12 mouse cellular contexts compared by ENCODE assay signal in genomic region chr12:83686575-83687350, GRCm38 (mm10). TPM values are rescaled to one million over a fixed set of nuclear protein-coding genes. Genes with fewer than 3 reads are reported as not detected.
DNase-seq lines count a peak whose midpoint lies in the region; ATAC-seq and TF ChIP-seq lines count a peak whose summit lies in the region.
"Had no signal": no experiment of that assay in that cellular context is flagged by ENCODE, and none has a peak within 500 bp of the region (broad histone marks: within the 10 kb centered on the region; RNA-seq: fewer than 3 reads in every experiment).

No protein-coding gene starts in this region.

- H3K4me1 ChIP-seq in forebrain, embryonic 12.5 days: peaks cover 24% of the 10 kb centered on the region
- no peaks in the 10 kb centered on the region for H3K4me1 ChIP-seq in forebrain, embryonic 11.5 days (replicated peaks; ENCODE audit: control insufficient read depth, insufficient read depth, low read length)
- H3K4me1 ChIP-seq in midbrain, embryonic 13.5 days (replicated peaks): peaks cover 29% of the 10 kb centered on the region
- H3K4me1 ChIP-seq in midbrain, embryonic 11.5 days (ENCODE audit: control insufficient read depth, insufficient read depth, low read length): peaks cover 7% of the 10 kb centered on the region
- H3K4me1 ChIP-seq in intestine, embryonic 16.5 days (ENCODE audit: control insufficient read depth, insufficient read depth, low read length): peaks cover 23% of the 10 kb centered on the region
- H3K4me1 ChIP-seq in midbrain, postnatal 0 days (ENCODE audit: insufficient read depth, low read length): no peaks in the 10 kb centered on the region

- H3K36me3 ChIP-seq in forebrain, embryonic 12.5 days (replicated peaks): peaks cover 15% of the 10 kb centered on the region
- H3K36me3 ChIP-seq in forebrain, embryonic 11.5 days (ENCODE audit: control insufficient read depth, insufficient read depth, low read length): no peaks in the 10 kb centered on the region
- peaks cover 12% of the 10 kb centered on the region for H3K36me3 ChIP-seq in midbrain, embryonic 13.5 days
- H3K36me3 ChIP-seq in midbrain, embryonic 11.5 days (ENCODE audit: control insufficient read depth, insufficient read depth, low read length): peaks cover 4% of the 10 kb centered on the region; the same call in 1 of the 2 replicates
- peaks cover 1% of the 10 kb centered on the region; the same call in 1 of the 2 replicates for H3K36me3 ChIP-seq in intestine, embryonic 16.5 days (ENCODE audit: control insufficient read depth, insufficient read depth, low read length)
- H3K36me3 ChIP-seq in midbrain, postnatal 0 days (ENCODE audit: insufficient read depth, low read length): peaks cover 10% of the 10 kb centered on the region; the same call in 1 of the 2 replicates

- 0 out of 2 replicates have a peak, but pooled peaks have one; percentile 16 for TF ChIP-seq CTCF in midbrain, postnatal 0 days (IDR thresholded peaks at IDR 0.05)

- H3K27me3 ChIP-seq in forebrain, embryonic 12.5 days: no peaks in the 10 kb centered on the region
- H3K27me3 ChIP-seq in forebrain, embryonic 11.5 days (ENCODE audit: control insufficient read depth, insufficient read depth, low read length): no peaks in the 10 kb centered on the region
- H3K27me3 ChIP-seq in midbrain, embryonic 13.5 days: no peaks in the 10 kb centered on the region
- no peaks in the 10 kb centered on the region for H3K27me3 ChIP-seq in midbrain, embryonic 11.5 days (ENCODE audit: control insufficient read depth, insufficient read depth, low read length)
- H3K27me3 ChIP-seq in intestine, embryonic 16.5 days (replicated peaks; ENCODE audit: control insufficient read depth, insufficient read depth, low read length): no peaks in the 10 kb centered on the region
- H3K27me3 ChIP-seq in midbrain, postnatal 0 days (ENCODE audit: insufficient read depth, low read length): no peaks in the 10 kb centered on the region

- WGBS in forebrain, embryonic 12.5 days: 93% methylated on average over 9 of the region's 9 CpGs
- 89% methylated on average over 9 of the region's 9 CpGs for WGBS in forebrain, embryonic 11.5 days
- 93% methylated on average over 9 of the region's 9 CpGs for WGBS in midbrain, embryonic 13.5 days
- WGBS in midbrain, embryonic 11.5 days: 91% methylated on average over 9 of the region's 9 CpGs
- WGBS in intestine, embryonic 16.5 days: 85% methylated on average over 9 of the region's 9 CpGs
- 94% methylated on average over 9 of the region's 9 CpGs for WGBS in midbrain, postnatal 0 days

- 0 out of 2 replicates have a peak overlapping the region, but pooled peaks have one; percentile 95 for H3K27ac ChIP-seq in forebrain, embryonic 12.5 days
- H3K27ac ChIP-seq in forebrain, embryonic 11.5 days (ENCODE audit: low read depth, low read length): no peak overlapping the region
- peak overlapping the region; percentile 96; the same call in 1 of the 2 replicates for H3K27ac ChIP-seq in midbrain, embryonic 13.5 days
- H3K27ac ChIP-seq in midbrain, embryonic 11.5 days (ENCODE audit: low read depth, low read length): no peak overlapping the region
- peak overlapping the region; percentile 98 for H3K27ac ChIP-seq in intestine, embryonic 16.5 days (ENCODE audit: low read length)
- 0 out of 2 replicates have a peak overlapping the region, but pooled peaks have one; percentile 93 for H3K27ac ChIP-seq in midbrain, postnatal 0 days (ENCODE audit: low read depth, low read length)

- no peak for ATAC-seq in forebrain, embryonic 12.5 days (ENCODE audit: low FRiP score)
- ATAC-seq in forebrain, embryonic 11.5 days (replicated peaks; ENCODE audit: low FRiP score): no peak
- ATAC-seq in midbrain, embryonic 13.5 days: no peak
- ATAC-seq in midbrain, embryonic 11.5 days (ENCODE audit: low FRiP score): no peak
- ATAC-seq in intestine, embryonic 16.5 days: no peak
- ATAC-seq in midbrain, postnatal 0 days (ENCODE audit: low FRiP score): no peak
- no peak for ATAC-seq in cerebellum, adult (ENCODE audit: insufficient number of reproducible peaks, low FRiP score, low TSS enrichment)

- H3K4me2 ChIP-seq in forebrain, embryonic 12.5 days: no peak overlapping the region
- no peak overlapping the region for H3K4me2 ChIP-seq in forebrain, embryonic 11.5 days (ENCODE audit: low read depth, low read length, severe bottlenecking)
- no peak overlapping the region for H3K4me2 ChIP-seq in midbrain, embryonic 13.5 days (replicated peaks)
- no peak overlapping the region for H3K4me2 ChIP-seq in midbrain, embryonic 11.5 days
- H3K4me2 ChIP-seq in intestine, embryonic 16.5 days (ENCODE audit: low read depth, low read length): no peak overlapping the region
- no peak overlapping the region for H3K4me2 ChIP-seq in midbrain, postnatal 0 days (ENCODE audit: low read depth, low read length, poor library complexity, severe bottlenecking)

- H3K9me3 ChIP-seq in forebrain, embryonic 12.5 days: no peaks in the 10 kb centered on the region
- no peaks in the 10 kb centered on the region for H3K9me3 ChIP-seq in forebrain, embryonic 11.5 days (ENCODE audit: control insufficient read depth, low read length)
- no peaks in the 10 kb centered on the region for H3K9me3 ChIP-seq in midbrain, embryonic 13.5 days
- no peaks in the 10 kb centered on the region for H3K9me3 ChIP-seq in midbrain, embryonic 11.5 days (ENCODE audit: control insufficient read depth, low read length)
- H3K9me3 ChIP-seq in intestine, embryonic 16.5 days (ENCODE audit: control insufficient read depth, low read length): no peaks in the 10 kb centered on the region
- no peaks in the 10 kb centered on the region for H3K9me3 ChIP-seq in midbrain, postnatal 0 days (ENCODE audit: low read length)

- H3K4me3 ChIP-seq in forebrain, embryonic 12.5 days (replicated peaks): no peak overlapping the region
- H3K4me3 ChIP-seq in forebrain, embryonic 11.5 days (ENCODE audit: low read depth, low read length): no peak overlapping the region
- no peak overlapping the region for H3K4me3 ChIP-seq in midbrain, embryonic 13.5 days (replicated peaks)
- no peak overlapping the region for H3K4me3 ChIP-seq in midbrain, embryonic 11.5 days (ENCODE audit: low read depth, low read length)
- no peak overlapping the region for H3K4me3 ChIP-seq in intestine, embryonic 16.5 days (ENCODE audit: low read length)
- H3K4me3 ChIP-seq in midbrain, postnatal 0 days (ENCODE audit: low read depth, low read length): no peak overlapping the region

- DNase-seq in forebrain, embryonic 11.5 days (ENCODE audit: low spot score): no peak
- DNase-seq in midbrain, embryonic 11.5 days (ENCODE audit: low spot score, missing footprints): no peak
- DNase-seq in midbrain, postnatal 0 days (ENCODE audit: low spot score): no peak
- no peak for DNase-seq in frontal cortex, postnatal 10 days (ENCODE audit: low spot score in 2 of 2)
- DNase-seq: adrenal gland, postnatal 14 days; B cell, adult 2 months; right cerebral cortex, adult 18-20 months; thymus, postnatal 36 days had no signal

- H3K9ac ChIP-seq in forebrain, embryonic 12.5 days: no peak overlapping the region
- H3K9ac ChIP-seq in forebrain, embryonic 11.5 days (ENCODE audit: low read length): no peak overlapping the region
- no peak overlapping the region for H3K9ac ChIP-seq in midbrain, embryonic 13.5 days (replicated peaks)
- H3K9ac ChIP-seq in midbrain, embryonic 11.5 days (ENCODE audit: low read length): no peak overlapping the region
- H3K9ac ChIP-seq in intestine, embryonic 16.5 days (ENCODE audit: low read depth, low read length): no peak overlapping the region
- H3K9ac ChIP-seq in midbrain, postnatal 0 days (replicated peaks; ENCODE audit: low read length, poor library complexity, severe bottlenecking): no peak overlapping the region

RNA-seq across cellular contexts. Expression of gene Psen1, which starts 1.2 kb away (rescaled TPM):
- polyA plus RNA-seq in forebrain, embryonic 12.5 days (2016; fragmentation: Nextera tagmentation; extraction: Ambion mirVana): 67.4 and 69.0 TPM in 2 replicates
- 64.9 and 69.6 TPM in 2 replicates for polyA plus RNA-seq in forebrain, embryonic 11.5 days (2014; fragmentation: Nextera tagmentation; extraction: Ambion mirVana)
- 71.5 and 74.3 TPM in 2 replicates for polyA plus RNA-seq in midbrain, embryonic 13.5 days (2015; fragmentation: Nextera tagmentation; extraction: Ambion mirVana)
- polyA plus RNA-seq in midbrain, embryonic 11.5 days (2014; fragmentation: Nextera tagmentation; extraction: Ambion mirVana): 75.2 and 76.2 TPM in 2 replicates
- polyA plus RNA-seq in intestine, embryonic 16.5 days (2015; fragmentation: Nextera tagmentation; extraction: Ambion mirVana): 98.6 and 107 TPM in 2 replicates
- 64.6 and 68.5 TPM in 2 replicates for total RNA-seq in midbrain, postnatal 0 days (2014; rRNA removed)
- polyA plus RNA-seq in midbrain, postnatal 0 days (2015; fragmentation: Nextera tagmentation; extraction: Ambion mirVana): 57.1 and 58.2 TPM in 2 replicates

RNA-seq across cellular contexts. Expression of gene Rbm25, which starts 55.7 kb away (rescaled TPM):
- polyA plus RNA-seq in forebrain, embryonic 12.5 days (2016; fragmentation: Nextera tagmentation; extraction: Ambion mirVana): 300 and 313 TPM in 2 replicates
- polyA plus RNA-seq in forebrain, embryonic 11.5 days (2014; fragmentation: Nextera tagmentation; extraction: Ambion mirVana): 298 and 300 TPM in 2 replicates
- 301 and 329 TPM in 2 replicates for polyA plus RNA-seq in midbrain, embryonic 13.5 days (2015; fragmentation: Nextera tagmentation; extraction: Ambion mirVana)
- polyA plus RNA-seq in midbrain, embryonic 11.5 days (2014; fragmentation: Nextera tagmentation; extraction: Ambion mirVana): 262 and 278 TPM in 2 replicates
- 180 and 204 TPM in 2 replicates for polyA plus RNA-seq in intestine, embryonic 16.5 days (2015; fragmentation: Nextera tagmentation; extraction: Ambion mirVana)
- 68.2 and 166 TPM in 2 replicates for total RNA-seq in midbrain, postnatal 0 days (2014; rRNA removed)
- 206 and 231 TPM in 2 replicates for polyA plus RNA-seq in midbrain, postnatal 0 days (2015; fragmentation: Nextera tagmentation; extraction: Ambion mirVana)

Comparison
In these comparisons a context has a peak if more than half of its experiments do, and no peak if none do; other contexts are left out.
1. H3K27ac ChIP-seq: peak in forebrain, embryonic 12.5 days (single experiment), midbrain, embryonic 13.5 days (single experiment), intestine, embryonic 16.5 days (single experiment) and midbrain, postnatal 0 days (single experiment); none in forebrain, embryonic 11.5 days (single experiment) and midbrain, embryonic 11.5 days (single experiment).